Mouse (Mus musculus): ENCODE data around the gene Nfkbib. TPM values are rescaled to one million over a fixed set of nuclear protein-coding genes. Genes with fewer than 3 reads are reported as not detected.

Nfkbib gene
- polyA plus RNA-seq, 1 experiment from 2014 or later, result 62.1 TPM

GRCm38 (mm10) chr7:28790066-28790806 lies 22.9 kb upstream of the Nfkbib start:
- H3K27ac ChIP-seq (ENCODE audit: low read length), result no peak overlapping the region
- no peak overlapping the region for H3K9ac ChIP-seq (replicated peaks; ENCODE audit: low read depth, low read length)
- no peaks in the 10 kb centered on the region for H3K4me1 ChIP-seq (replicated peaks; ENCODE audit: control insufficient read depth, insufficient read depth, low read length)
- ATAC-seq, result no peak
- H3K4me2 ChIP-seq (ENCODE audit: low read length), result no peak overlapping the region
- no peaks in the 10 kb centered on the region for H3K9me3 ChIP-seq (ENCODE audit: control insufficient read depth, low read length)
- H3K36me3 ChIP-seq (ENCODE audit: control insufficient read depth, insufficient read depth), result peaks cover 2% of the 10 kb centered on the region; the same call in 1 of the 2 replicates
- WGBS, result 48% methylated on average over 8 of the region's 8 CpGs
- no peak overlapping the region for H3K4me3 ChIP-seq (replicated peaks; ENCODE audit: low read length)
- no peaks in the 10 kb centered on the region for H3K27me3 ChIP-seq (replicated peaks; ENCODE audit: control insufficient read depth, insufficient read depth, low read length)

GRCm38 (mm10) chr7:28789235-28789634 lies 21.9 kb upstream of the Nfkbib start:
- peaks cover 2% of the 10 kb centered on the region; the same call in 1 of the 2 replicates for H3K36me3 ChIP-seq (ENCODE audit: control insufficient read depth, insufficient read depth)
- H3K4me3 ChIP-seq (replicated peaks; ENCODE audit: low read length), result no peak overlapping the region
- no peak overlapping the region for H3K4me2 ChIP-seq (ENCODE audit: low read length)
- H3K9me3 ChIP-seq (ENCODE audit: control insufficient read depth, low read length), result no peaks in the 10 kb centered on the region
- ATAC-seq, result no peak
- no peak overlapping the region for H3K27ac ChIP-seq (ENCODE audit: low read length)
- 89% methylated on average over 3 of the region's 3 CpGs for WGBS
- H3K27me3 ChIP-seq (replicated peaks; ENCODE audit: control insufficient read depth, insufficient read depth, low read length), result no peaks in the 10 kb centered on the region
- no peaks in the 10 kb centered on the region for H3K4me1 ChIP-seq (replicated peaks; ENCODE audit: control insufficient read depth, insufficient read depth, low read length)
- no peak overlapping the region for H3K9ac ChIP-seq (replicated peaks; ENCODE audit: low read depth, low read length)

- H3K9me3 ChIP-seq (ENCODE audit: control insufficient read depth, low read length), result no peaks in the 10 kb centered on the region
- 83% methylated on average over 4 of the region's 5 CpGs for WGBS
- H3K4me2 ChIP-seq (ENCODE audit: low read length), result no peak within 1 kb of the TSS
- no peaks in the 10 kb centered on the region for H3K27me3 ChIP-seq (replicated peaks; ENCODE audit: control insufficient read depth, insufficient read depth, low read length)
- H3K4me3 ChIP-seq (replicated peaks; ENCODE audit: low read length), result no peak within 1 kb of the TSS
- ATAC-seq, result no peak
- no peaks in the 10 kb centered on the region for H3K4me1 ChIP-seq (replicated peaks; ENCODE audit: control insufficient read depth, insufficient read depth, low read length)
- peaks cover 2% of the 10 kb centered on the region; the same call in 1 of the 2 replicates for H3K36me3 ChIP-seq (ENCODE audit: control insufficient read depth, insufficient read depth)
- no peak within 1 kb of the TSS for H3K9ac ChIP-seq (replicated peaks; ENCODE audit: low read depth, low read length)
- no peak within 1 kb of the TSS for H3K27ac ChIP-seq (ENCODE audit: low read length)
Observed at GRCm38 (mm10) chr7:28788307-28789195, 21.2 kb upstream of the Nfkbib start, which contains the start of gene Rinl. TSS of gene Rinl (plus strand) at chr7:28788969.

GRCm38 (mm10) chr7:28787884-28788283 lies 20.6 kb upstream of the Nfkbib start:
- H3K36me3 ChIP-seq (ENCODE audit: control insufficient read depth, insufficient read depth), result peaks cover 2% of the 10 kb centered on the region; the same call in 1 of the 2 replicates
- H3K9ac ChIP-seq (replicated peaks; ENCODE audit: low read depth, low read length), result no peak overlapping the region
- no peak for ATAC-seq
- no peaks in the 10 kb centered on the region for H3K27me3 ChIP-seq (replicated peaks; ENCODE audit: control insufficient read depth, insufficient read depth, low read length)
- no peak overlapping the region for H3K4me2 ChIP-seq (ENCODE audit: low read length)
- H3K4me1 ChIP-seq (replicated peaks; ENCODE audit: control insufficient read depth, insufficient read depth, low read length), result no peaks in the 10 kb centered on the region
- WGBS, result 92% methylated on average over 9 of the region's 9 CpGs
- H3K4me3 ChIP-seq (replicated peaks; ENCODE audit: low read length), result no peak overlapping the region
- no peaks in the 10 kb centered on the region for H3K9me3 ChIP-seq (ENCODE audit: control insufficient read depth, low read length)
- no peak overlapping the region for H3K27ac ChIP-seq (ENCODE audit: low read length)

GRCm38 (mm10) chr7:28785161-28785560 lies 17.8 kb upstream of the Nfkbib start:
- H3K9ac ChIP-seq (replicated peaks; ENCODE audit: low read depth, low read length), result no peak overlapping the region
- no peak overlapping the region for H3K4me3 ChIP-seq (replicated peaks; ENCODE audit: low read length)
- H3K27ac ChIP-seq (ENCODE audit: low read length), result no peak overlapping the region
- H3K36me3 ChIP-seq (ENCODE audit: control insufficient read depth, insufficient read depth), result peaks cover 2% of the 10 kb centered on the region; the same call in 1 of the 2 replicates
- no peak for ATAC-seq
- H3K9me3 ChIP-seq (ENCODE audit: control insufficient read depth, low read length), result no peaks in the 10 kb centered on the region
- WGBS, result 81% methylated on average over 5 of the region's 5 CpGs
- H3K27me3 ChIP-seq (replicated peaks; ENCODE audit: control insufficient read depth, insufficient read depth, low read length), result no peaks in the 10 kb centered on the region
- H3K4me2 ChIP-seq (ENCODE audit: low read length), result no peak overlapping the region
- H3K4me1 ChIP-seq (replicated peaks; ENCODE audit: control insufficient read depth, insufficient read depth, low read length), result peaks cover 4% of the 10 kb centered on the region

- no peaks in the 10 kb centered on the region for H3K27me3 ChIP-seq (replicated peaks; ENCODE audit: control insufficient read depth, insufficient read depth, low read length)
- no peak overlapping the region for H3K9ac ChIP-seq (replicated peaks; ENCODE audit: low read depth, low read length)
- no peak overlapping the region for H3K27ac ChIP-seq (ENCODE audit: low read length)
- H3K4me1 ChIP-seq (replicated peaks; ENCODE audit: control insufficient read depth, insufficient read depth, low read length), result peaks cover 5% of the 10 kb centered on the region
- WGBS, result 88% methylated on average over 8 of the region's 8 CpGs
- H3K36me3 ChIP-seq (ENCODE audit: control insufficient read depth, insufficient read depth), result peaks cover 7% of the 10 kb centered on the region; the same call in 1 of the 2 replicates
- H3K4me2 ChIP-seq (ENCODE audit: low read length), result no peak overlapping the region
- H3K4me3 ChIP-seq (replicated peaks; ENCODE audit: low read length), result no peak overlapping the region
- no peaks in the 10 kb centered on the region for H3K9me3 ChIP-seq (ENCODE audit: control insufficient read depth, low read length)
- no peak for ATAC-seq
Observed at GRCm38 (mm10) chr7:28781261-28781663, 13.9 kb upstream of the Nfkbib start.

GRCm38 (mm10) chr7:28780857-28781256 lies 13.5 kb upstream of the Nfkbib start:
- WGBS, result 75% methylated on average over 7 of the region's 7 CpGs
- Histone ChIP-seq H3K27me3 (replicated peaks; ENCODE audit: control insufficient read depth, insufficient read depth, low read length) (no peaks in the 10 kb centered on the region), H3K4me1 (replicated peaks; ENCODE audit: control insufficient read depth, insufficient read depth, low read length) (peaks cover 5% of the 10 kb centered on the region), H3K4me2 (ENCODE audit: low read length) (no peak overlapping the region), H3K9me3 (ENCODE audit: control insufficient read depth, low read length) (no peaks in the 10 kb centered on the region), H3K9ac (replicated peaks; ENCODE audit: low read depth, low read length) (no peak overlapping the region), H3K4me3 (replicated peaks; ENCODE audit: low read length) (no peak overlapping the region), H3K36me3 (ENCODE audit: control insufficient read depth, insufficient read depth) (peaks cover 7% of the 10 kb centered on the region; the same call in 1 of the 2 replicates), H3K27ac (ENCODE audit: low read length) (no peak overlapping the region)
- ATAC-seq, result no peak

- Histone ChIP-seq H3K4me2 (ENCODE audit: low read length) (no peak overlapping the region), H3K27me3 (replicated peaks; ENCODE audit: control insufficient read depth, insufficient read depth, low read length) (no peaks in the 10 kb centered on the region), H3K9ac (replicated peaks; ENCODE audit: low read depth, low read length) (no peak overlapping the region), H3K36me3 (ENCODE audit: control insufficient read depth, insufficient read depth) (peaks cover 7% of the 10 kb centered on the region; the same call in 1 of the 2 replicates), H3K27ac (ENCODE audit: low read length) (peak overlapping the region; percentile 32; the same call in 1 of the 2 replicates), H3K9me3 (ENCODE audit: control insufficient read depth, low read length) (no peaks in the 10 kb centered on the region), H3K4me1 (replicated peaks; ENCODE audit: control insufficient read depth, insufficient read depth, low read length) (peaks cover 5% of the 10 kb centered on the region), H3K4me3 (replicated peaks; ENCODE audit: low read length) (no peak overlapping the region)
- ATAC-seq, result peak; percentile 71
- WGBS, result 46% methylated on average over 6 of the region's 6 CpGs
Observed at GRCm38 (mm10) chr7:28780067-28780658, 12.9 kb upstream of the Nfkbib start.

GRCm38 (mm10) chr7:28778825-28779224 lies 11.5 kb upstream of the Nfkbib start:
- Histone ChIP-seq H3K9me3 (ENCODE audit: control insufficient read depth, low read length) (no peaks in the 10 kb centered on the region), H3K27me3 (replicated peaks; ENCODE audit: control insufficient read depth, insufficient read depth, low read length) (no peaks in the 10 kb centered on the region), H3K27ac (ENCODE audit: low read length) (no peak overlapping the region), H3K36me3 (ENCODE audit: control insufficient read depth, insufficient read depth) (peaks cover 7% of the 10 kb centered on the region; the same call in 1 of the 2 replicates), H3K4me2 (ENCODE audit: low read length) (no peak overlapping the region), H3K4me3 (replicated peaks; ENCODE audit: low read length) (no peak overlapping the region), H3K4me1 (replicated peaks; ENCODE audit: control insufficient read depth, insufficient read depth, low read length) (peaks cover 5% of the 10 kb centered on the region), H3K9ac (replicated peaks; ENCODE audit: low read depth, low read length) (no peak overlapping the region)
- WGBS, result 90% methylated on average over 9 of the region's 9 CpGs
- no peak for ATAC-seq

Measured in forebrain, embryonic 16.5 days (tissue).